24 mouse cellular contexts compared by ENCODE assay signal in the genomic region with DNA sequence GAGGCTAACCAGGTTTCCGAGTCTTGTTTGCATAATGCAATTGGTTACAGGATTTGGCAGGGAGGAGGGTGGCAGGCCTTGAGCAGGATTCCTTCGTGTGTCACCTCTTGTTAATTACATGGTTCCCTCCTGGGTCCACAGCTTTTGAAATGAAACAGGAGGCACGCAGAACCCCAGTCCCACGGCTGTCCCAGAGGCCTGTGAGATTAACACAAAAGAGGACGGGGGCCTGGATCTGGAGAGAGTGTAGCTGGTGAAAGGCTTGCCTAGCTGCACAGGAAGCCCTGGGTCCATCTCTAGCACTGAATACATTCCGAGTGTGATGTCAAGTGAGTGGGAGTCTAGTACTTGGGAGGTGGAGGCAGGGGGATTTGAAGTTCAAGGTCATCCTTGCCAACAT. TPM values are rescaled to one million over a fixed set of nuclear protein-coding genes. Genes with fewer than 3 reads are reported as not detected.
DNase-seq lines count a peak whose midpoint lies in the region; ATAC-seq lines count a peak whose summit lies in the region.
"Had no signal": no experiment of that assay in that cellular context is flagged by ENCODE, and none has a peak within 500 bp of the region (broad histone marks: within the 10 kb centered on the region; RNA-seq: fewer than 3 reads in every experiment).

No protein-coding gene starts in this region.

- ATAC-seq in forebrain, embryonic 15.5 days (replicated peaks), result peak; percentile 24; the same call in 1 of the 2 replicates
- no peak; the same call in 1 of the 2 replicates for ATAC-seq in forebrain, embryonic 12.5 days (ENCODE audit: low FRiP score)
- ATAC-seq in midbrain, embryonic 15.5 days (replicated peaks), result peak; percentile 40; the same call in 1 of the 2 replicates
- ATAC-seq: intestine, embryonic 16.5 days had no signal

- intact Hi-C loops in heart, postnatal 10 days (cut with DNase I), result loop anchor here (1.0 to 10.0 kb wide), 6 partner anchors 78 to 879 kb away; partner anchors contain the start of gene Ptpru

- no peak overlapping the region for H3K4me2 ChIP-seq in forebrain, embryonic 15.5 days (replicated peaks)
- H3K4me2 ChIP-seq in forebrain, embryonic 12.5 days, result no peak overlapping the region
- H3K4me2 ChIP-seq in midbrain, embryonic 15.5 days, result no peak overlapping the region
- H3K4me2 ChIP-seq: heart, embryonic 12.5 days; heart, embryonic 15.5 days; hindbrain, embryonic 14.5 days had no signal

- H3K4me3 ChIP-seq in forebrain, embryonic 15.5 days, result no peak overlapping the region
- H3K4me3 ChIP-seq in forebrain, embryonic 12.5 days (replicated peaks), result no peak overlapping the region
- H3K4me3 ChIP-seq in midbrain, embryonic 15.5 days, result no peak overlapping the region
- H3K4me3 ChIP-seq in midbrain, embryonic 10.5 days, result no peak overlapping the region
- H3K4me3 ChIP-seq: heart, embryonic 12.5 days; heart, embryonic 15.5 days had no signal

- H3K9me3 ChIP-seq in forebrain, embryonic 15.5 days, result no peaks in the 10 kb centered on the region
- no peaks in the 10 kb centered on the region for H3K9me3 ChIP-seq in forebrain, embryonic 12.5 days
- H3K9me3 ChIP-seq in midbrain, embryonic 15.5 days, result no peaks in the 10 kb centered on the region
- no peaks in the 10 kb centered on the region for H3K9me3 ChIP-seq in midbrain, embryonic 10.5 days (replicated peaks)
- H3K9me3 ChIP-seq: heart, embryonic 12.5 days; heart, embryonic 15.5 days had no signal

- 0 out of 2 replicates have a peak, but pooled peaks cover 7% of the 10 kb centered on the region for H3K4me1 ChIP-seq in forebrain, embryonic 15.5 days
- H3K4me1 ChIP-seq in forebrain, embryonic 12.5 days, result peaks cover 13% of the 10 kb centered on the region
- peaks cover 8% of the 10 kb centered on the region for H3K4me1 ChIP-seq in midbrain, embryonic 15.5 days
- H3K4me1 ChIP-seq in midbrain, embryonic 10.5 days, result peaks cover 13% of the 10 kb centered on the region; the same call in 1 of the 2 replicates
- H3K4me1 ChIP-seq: heart, embryonic 12.5 days; heart, embryonic 15.5 days had no signal

- H3K27me3 ChIP-seq in forebrain, embryonic 15.5 days, result no peaks in the 10 kb centered on the region
- H3K27me3 ChIP-seq in forebrain, embryonic 12.5 days, result no peaks in the 10 kb centered on the region; the same call in 1 of the 2 replicates
- H3K27me3 ChIP-seq in midbrain, embryonic 15.5 days (replicated peaks), result no peaks in the 10 kb centered on the region
- peaks cover 4% of the 10 kb centered on the region; the same call in 1 of the 2 replicates for H3K27me3 ChIP-seq in midbrain, embryonic 10.5 days (ENCODE audit: low read depth, poor library complexity, severe bottlenecking)

- peak; percentile 85 for DNase-seq in heart, adult 11 months
- no peak for DNase-seq in heart, postnatal 10 days
- DNase-seq in midbrain, embryonic 10.5 days (ENCODE audit: low spot score), result no peak
- no peak for DNase-seq in spleen, postnatal 36 days (ENCODE audit: low spot score in 2 of 2)

- no peaks in the 10 kb centered on the region for H3K36me3 ChIP-seq in forebrain, embryonic 15.5 days
- H3K36me3 ChIP-seq in forebrain, embryonic 12.5 days (replicated peaks), result no peaks in the 10 kb centered on the region
- no peaks in the 10 kb centered on the region for H3K36me3 ChIP-seq in midbrain, embryonic 15.5 days (replicated peaks)
- no peaks in the 10 kb centered on the region for H3K36me3 ChIP-seq in midbrain, embryonic 10.5 days
- H3K36me3 ChIP-seq: heart, embryonic 12.5 days; heart, embryonic 15.5 days had no signal

- no peak overlapping the region for H3K9ac ChIP-seq in forebrain, embryonic 15.5 days (replicated peaks)
- no peak overlapping the region for H3K9ac ChIP-seq in forebrain, embryonic 12.5 days
- H3K9ac ChIP-seq in midbrain, embryonic 15.5 days, result no peak overlapping the region
- H3K9ac ChIP-seq: heart, embryonic 12.5 days; heart, embryonic 15.5 days; hindbrain, embryonic 14.5 days had no signal

- H3K27ac ChIP-seq in forebrain, embryonic 15.5 days (replicated peaks), result no peak overlapping the region
- no peak overlapping the region for H3K27ac ChIP-seq in forebrain, embryonic 12.5 days
- no peak overlapping the region for H3K27ac ChIP-seq in midbrain, embryonic 15.5 days
- no peak overlapping the region for H3K27ac ChIP-seq in midbrain, embryonic 10.5 days (replicated peaks)
- H3K27ac ChIP-seq: heart, embryonic 15.5 days; hindbrain, embryonic 14.5 days; hindbrain, postnatal 0 days had no signal

- 45% methylated on average over 6 of the region's 6 CpGs for WGBS in forebrain, embryonic 15.5 days
- WGBS in forebrain, embryonic 12.5 days, result 50% methylated on average over 6 of the region's 6 CpGs
- WGBS in midbrain, embryonic 15.5 days, result 34% methylated on average over 6 of the region's 6 CpGs
- 65% methylated on average over 6 of the region's 6 CpGs for WGBS in midbrain, embryonic 10.5 days

RNA-seq across cellular contexts. Expression of gene Matn1, which starts 15.5 kb away (rescaled TPM):
- not detected in 2 replicates for polyA plus RNA-seq in forebrain, embryonic 15.5 days (2015; fragmentation: Nextera tagmentation; extraction: Ambion mirVana)
- polyA plus RNA-seq in forebrain, embryonic 12.5 days (2016; fragmentation: Nextera tagmentation; extraction: Ambion mirVana), result 0.22 and 0.26 TPM in 2 replicates
- total RNA-seq in heart, postnatal 10 days (2021), result not detected
- 0.24 and 0.32 TPM in 2 replicates for polyA plus RNA-seq in midbrain, embryonic 15.5 days (2015; fragmentation: Nextera tagmentation; extraction: Ambion mirVana)
- polyA plus RNA-seq in midbrain, embryonic 10.5 days (2016; fragmentation: Nextera tagmentation; extraction: Ambion mirVana), result not detected in 2 replicates
- total RNA-seq: adrenal gland, adult 2 months; adrenal gland, postnatal 14 days; adrenal gland, postnatal 4 days; gastrocnemius, postnatal 4 days; heart, adult 18-20 months; heart, postnatal 14 days; heart, postnatal 4 days; MEL had no signal
- polyA plus RNA-seq: adrenal gland, adult 2 months; C2C12; CD4-positive, CD25-positive, alpha-beta regulatory T cell, adult 4 months; hindbrain, embryonic 11.5 days; hindbrain, embryonic 14.5 days; inflammation-experienced regulatory T-cells, adult 6 months; intestine, embryonic 16.5 days had no signal

RNA-seq across cellular contexts. Expression of gene Laptm5, which starts 46.8 kb away (rescaled TPM):
- polyA plus RNA-seq in forebrain, embryonic 15.5 days (2015; fragmentation: Nextera tagmentation; extraction: Ambion mirVana), result 21.6 and 26.4 TPM in 2 replicates
- polyA plus RNA-seq in forebrain, embryonic 12.5 days (2016; fragmentation: Nextera tagmentation; extraction: Ambion mirVana), result 16.8 and 17.0 TPM in 2 replicates
- total RNA-seq in heart, postnatal 10 days (2021), result 10 to 100 TPM; 13.9 to 16.9 TPM
- 28.4 and 32.8 TPM in 2 replicates for polyA plus RNA-seq in midbrain, embryonic 15.5 days (2015; fragmentation: Nextera tagmentation; extraction: Ambion mirVana)
- polyA plus RNA-seq in midbrain, embryonic 10.5 days (2016; fragmentation: Nextera tagmentation; extraction: Ambion mirVana), result 16.7 and 22.9 TPM in 2 replicates
